Mouse (Mus musculus) intestine, postnatal 0 days (tissue): ENCODE measurements around the gene Rec8. TPM values are rescaled to one million over a fixed set of nuclear protein-coding genes. Genes with fewer than 3 reads are reported as not detected.

Experiments used
- ATAC-seq: fragments of 200-750 bp; cut with Nextera tagmentation; 2 replicates; pipeline ENCODE4 v1.8.0; 2017; ENCODE audit warnings: mild to moderate bottlenecking, moderate TSS enrichment, moderate library complexity
- H3K27ac ChIP-seq: fragments of 300-500 bp; sonication (generic); 2 replicates; pipeline ENCODE4 v1.5.1; 2014; ENCODE audit warnings: mild to moderate bottlenecking, low read depth, low read length, moderate library complexity
- H3K27me3 ChIP-seq: fragments of 300-500 bp; sonication (generic); replicated peaks from 2 replicates; pipeline ENCODE4 v1.6.1; 2014; ENCODE audit warnings: low read length, mixed read lengths; ENCODE audit not compliant: control insufficient read depth, insufficient read depth
- H3K36me3 ChIP-seq: fragments of 300-500 bp; sonication (generic); 2 replicates; pipeline ENCODE4 v1.6.1; 2014; ENCODE audit warnings: mild to moderate bottlenecking, moderate library complexity; ENCODE audit not compliant: control insufficient read depth, insufficient read depth
- H3K4me1 ChIP-seq: fragments of 300-500 bp; sonication (generic); replicated peaks from 2 replicates; pipeline ENCODE4 v1.6.1; 2014; ENCODE audit warnings: antibody characterized with exemption, low read length, mixed read lengths; ENCODE audit not compliant: control insufficient read depth, insufficient read depth
- H3K4me2 ChIP-seq: fragments of 300-500 bp; sonication (generic); replicated peaks from 2 replicates; pipeline ENCODE4 v1.6.1; 2014; ENCODE audit warnings: low read depth, mild to moderate bottlenecking, moderate library complexity
- H3K4me3 ChIP-seq: fragments of 300-500 bp; sonication (generic); 2 replicates; pipeline ENCODE4 v1.5.1; 2014; ENCODE audit warnings: low read depth, low read length
- H3K9ac ChIP-seq: fragments of 300-500 bp; sonication (generic); 2 replicates; pipeline ENCODE4 v1.6.1; 2014; ENCODE audit warnings: mild to moderate bottlenecking, low read depth, low read length
- H3K9me3 ChIP-seq: fragments of 300-500 bp; sonication (generic); 2 replicates; pipeline ENCODE4 v1.6.1; 2016; ENCODE audit warnings: mixed run types; ENCODE audit not compliant: control insufficient read depth
- CTCF ChIP-seq: sonication (generic); IDR thresholded peaks from 2 replicates; pipeline ENCODE4 v1.5.1; 2016; ENCODE audit warnings: low read depth, mild to moderate bottlenecking, control low read depth, antibody characterized with exemption, moderate library complexity
- WGBS: fragments of 180-500 bp; shearing (Covaris S2); extraction: QIAGEN DNeasy Blood & Tissue Kit; methylation state at CpG from one replicate; pipeline ENCODE4 v1.1.7; 2014; 5-methylcytosine and 5-hydroxymethylcytosine counted together
- polyA plus RNA-seq: library from polyadenylated mRNA; unstranded; fragments of >200 nt; fragmentation: Nextera tagmentation; extraction: Ambion mirVana; gene quantifications from 2 replicates; pipeline ENCODE4 v1.2.1, GENCODE M21; 2015

Gene Rec8
- polyA plus RNA-seq, 1 experiment from 2014 or later, result 30.1 TPM

DNA sequence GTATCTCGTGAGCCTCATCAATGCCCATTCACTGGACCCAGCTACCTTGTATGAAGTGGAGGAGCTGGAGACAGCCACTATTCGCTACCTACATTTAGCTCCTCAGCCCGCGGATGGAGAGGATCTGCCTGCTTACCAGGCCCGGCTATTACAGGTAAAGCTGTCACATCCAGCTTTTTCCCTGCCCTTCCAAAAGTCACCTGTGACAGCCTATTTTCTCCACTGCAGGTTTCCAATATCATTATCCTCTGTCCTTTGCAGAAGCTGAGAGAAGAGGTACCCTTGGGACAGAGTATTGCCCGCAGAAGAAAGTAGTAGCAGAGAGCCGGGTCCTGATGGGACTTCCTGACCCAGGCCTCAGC is 14.6 kb upstream of the Rec8 start, which contains the start of gene Irf9:
Gene Irf9, plus strand, starts transcription at position 301 of the 362 bp plus-strand sequence.
- peak within 1 kb of the TSS; percentile 94 for H3K27ac ChIP-seq
- H3K4me2 ChIP-seq, result peak within 1 kb of the TSS; percentile 68
- no peaks in the 10 kb centered on the region for H3K9me3 ChIP-seq
- peak within 1 kb of the TSS; percentile 55 for H3K4me3 ChIP-seq
- WGBS, result 78% methylated on average over 7 of the region's 7 CpGs
- H3K4me1 ChIP-seq, result 0 out of 2 replicates have a peak, but pooled peaks cover 11% of the 10 kb centered on the region
- H3K9ac ChIP-seq, result peak within 1 kb of the TSS; percentile 66
- TF ChIP-seq CTCF, result no peak
- no peak for ATAC-seq
- no peaks in the 10 kb centered on the region for H3K27me3 ChIP-seq
- H3K36me3 ChIP-seq, result peaks cover 79% of the 10 kb centered on the region

DNA sequence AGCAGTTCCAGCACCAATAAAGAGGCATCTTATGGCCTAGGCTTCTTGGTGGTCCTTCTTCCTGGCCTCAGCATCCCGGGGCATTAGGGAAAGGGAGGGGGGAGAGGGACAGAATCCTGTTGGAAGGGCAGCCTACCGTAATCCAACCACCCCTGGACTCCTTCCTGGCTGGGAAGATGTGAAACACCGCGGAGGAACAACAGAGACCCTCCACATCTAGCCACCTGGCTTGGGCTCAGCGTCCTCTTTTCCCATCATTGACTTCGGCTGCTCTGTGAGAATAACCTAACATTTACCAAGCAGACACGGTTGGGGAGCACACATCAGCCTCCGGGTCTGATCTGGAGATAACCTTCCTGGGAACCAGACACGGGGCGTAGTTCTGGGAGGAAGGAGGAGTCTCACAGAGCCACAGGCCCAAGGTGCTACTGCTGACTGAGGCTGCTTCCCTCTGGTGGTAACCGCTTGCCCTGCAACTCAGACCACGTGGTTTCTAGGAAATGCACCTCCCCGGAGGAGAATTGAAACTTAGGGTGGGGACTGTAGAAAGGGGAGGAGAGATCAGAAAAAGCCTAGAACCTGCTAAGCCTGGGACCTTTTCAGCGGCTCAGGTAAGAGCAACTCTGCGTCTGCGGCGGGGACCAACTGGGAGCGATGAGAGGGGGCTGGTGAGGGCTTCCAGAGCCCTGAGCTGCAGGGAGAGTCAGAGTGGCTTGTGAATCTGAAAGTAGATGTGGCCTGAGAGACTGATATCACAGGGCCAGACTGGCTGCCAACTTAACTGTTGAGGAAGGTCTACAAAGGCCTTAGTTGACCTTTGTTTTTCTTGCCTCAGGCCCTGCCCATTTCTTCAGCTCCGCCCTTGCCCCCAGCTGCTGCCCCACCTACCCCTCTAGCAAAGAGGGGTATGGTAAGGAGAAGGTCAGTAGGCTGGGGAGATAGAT is 13.9 kb upstream of the Rec8 start:
- 12% methylated on average over 19 of the region's 19 CpGs for WGBS
- H3K4me1 ChIP-seq, result 0 out of 2 replicates have a peak, but pooled peaks cover 11% of the 10 kb centered on the region
- peak overlapping the region; percentile 66 for H3K9ac ChIP-seq
- peak; percentile 98 for TF ChIP-seq CTCF
- peaks cover 79% of the 10 kb centered on the region for H3K36me3 ChIP-seq
- H3K4me2 ChIP-seq, result peak overlapping the region; percentile 68
- no peaks in the 10 kb centered on the region for H3K27me3 ChIP-seq
- peak overlapping the region; percentile 55 for H3K4me3 ChIP-seq
- no peaks in the 10 kb centered on the region for H3K9me3 ChIP-seq
- peak overlapping the region; percentile 94 for H3K27ac ChIP-seq
- ATAC-seq, result peak; percentile 83

DNA sequence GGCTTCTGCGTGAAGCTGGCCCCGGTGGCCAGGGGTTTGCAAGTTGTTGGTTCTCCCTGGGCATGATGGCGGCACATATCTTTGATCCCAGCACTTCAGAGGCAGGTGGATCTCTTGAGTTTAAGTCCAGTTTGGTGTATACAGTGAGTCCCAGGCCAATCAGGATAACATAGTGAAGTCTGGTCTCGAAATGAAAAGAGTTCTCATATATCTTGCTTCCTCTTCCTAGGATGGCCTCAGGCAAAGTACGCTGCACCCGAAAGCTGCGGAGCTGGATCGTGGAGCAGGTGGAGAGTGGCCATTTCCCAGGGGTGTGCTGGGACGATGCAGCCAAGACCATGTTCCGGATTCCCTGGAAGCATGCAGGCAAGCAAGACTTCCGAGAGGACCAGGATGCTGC is 13.0 kb upstream of the Rec8 start:
- 88% methylated on average over 11 of the region's 11 CpGs for WGBS
- no peak for TF ChIP-seq CTCF
- no peak for ATAC-seq
- H3K9ac ChIP-seq, result peak overlapping the region; percentile 66
- H3K27ac ChIP-seq, result peak overlapping the region; percentile 94; the same call in 1 of the 2 replicates
- H3K4me1 ChIP-seq, result 0 out of 2 replicates have a peak, but pooled peaks cover 11% of the 10 kb centered on the region
- no peaks in the 10 kb centered on the region for H3K27me3 ChIP-seq
- peaks cover 78% of the 10 kb centered on the region for H3K36me3 ChIP-seq
- H3K4me3 ChIP-seq, result peak overlapping the region; percentile 55
- peak overlapping the region; percentile 68 for H3K4me2 ChIP-seq
- H3K9me3 ChIP-seq, result no peaks in the 10 kb centered on the region

DNA sequence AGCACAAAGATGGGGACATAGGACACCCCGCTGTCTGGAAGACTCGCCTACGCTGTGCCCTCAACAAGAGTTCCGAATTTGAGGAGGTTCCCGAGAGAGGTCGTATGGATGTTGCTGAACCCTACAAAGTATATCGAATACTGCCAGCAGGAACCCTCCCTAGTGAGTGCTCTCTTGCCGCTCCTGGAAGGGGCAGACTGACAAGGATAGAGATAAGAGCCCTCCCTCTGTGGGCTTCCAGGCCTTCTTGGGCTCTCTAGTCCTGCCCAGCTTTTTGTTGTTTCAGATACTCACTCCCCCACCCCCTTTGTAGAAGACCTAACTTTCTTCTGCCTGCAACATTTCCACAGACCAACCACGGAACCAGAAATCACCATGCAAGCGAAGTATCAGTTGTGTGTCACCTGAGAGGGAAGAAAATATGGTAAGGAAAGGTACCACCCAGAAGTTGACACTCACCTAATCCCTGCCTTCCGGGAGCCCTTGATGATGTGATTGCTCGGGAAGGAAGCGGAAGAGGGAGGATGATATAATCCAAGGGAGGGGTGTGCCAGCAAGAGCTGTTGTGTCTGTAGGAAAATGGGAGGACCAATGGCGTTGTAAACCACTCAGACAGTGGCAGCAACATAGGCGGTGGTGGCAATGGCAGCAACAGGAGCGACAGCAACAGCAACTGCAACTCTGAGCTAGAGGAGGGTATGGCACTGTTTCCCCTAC is 11.9 kb upstream of the Rec8 start:
- Histone ChIP-seq H3K4me3 (no peak overlapping the region), H3K4me1 (0 out of 2 replicates have a peak, but pooled peaks cover 11% of the 10 kb centered on the region), H3K9me3 (no peaks in the 10 kb centered on the region), H3K4me2 (peak overlapping the region; percentile 35), H3K9ac (no peak overlapping the region), H3K27me3 (no peaks in the 10 kb centered on the region), H3K27ac (peak overlapping the region; percentile 85), H3K36me3 (peaks cover 72% of the 10 kb centered on the region)
- no peak for TF ChIP-seq CTCF
- ATAC-seq, result peak; percentile 31
- 87% methylated on average over 16 of the region's 16 CpGs for WGBS

DNA sequence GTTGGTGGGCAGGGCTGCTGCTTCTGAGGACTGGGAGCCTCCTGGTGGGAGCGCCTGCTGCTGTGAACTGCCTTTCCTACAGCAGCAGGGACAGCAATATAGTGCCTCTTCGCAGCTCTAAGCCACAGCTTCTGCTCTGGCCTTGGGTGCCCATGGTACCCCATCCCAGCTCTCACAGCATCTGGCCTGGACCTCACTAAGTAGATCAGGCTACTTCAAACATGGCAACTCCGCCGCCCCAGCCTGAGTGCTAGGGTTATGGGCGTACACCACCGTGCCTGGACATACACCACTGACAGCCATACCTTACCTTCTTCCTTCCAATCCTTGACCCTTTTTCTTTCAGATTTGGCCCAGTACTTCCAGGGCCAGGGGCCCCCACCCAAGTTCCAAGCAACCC is 9.5 kb upstream of the Rec8 start:
- WGBS, result 92% methylated on average over 6 of the region's 6 CpGs
- Histone ChIP-seq H3K4me3 (no peak overlapping the region), H3K4me2 (no peak overlapping the region), H3K4me1 (0 out of 2 replicates have a peak, but pooled peaks cover 11% of the 10 kb centered on the region), H3K36me3 (peaks cover 47% of the 10 kb centered on the region), H3K9ac (no peak overlapping the region), H3K9me3 (no peaks in the 10 kb centered on the region), H3K27me3 (no peaks in the 10 kb centered on the region), H3K27ac (peak overlapping the region; percentile 64; the same call in 1 of the 2 replicates)
- no peak for ATAC-seq
- no peak for TF ChIP-seq CTCF

DNA sequence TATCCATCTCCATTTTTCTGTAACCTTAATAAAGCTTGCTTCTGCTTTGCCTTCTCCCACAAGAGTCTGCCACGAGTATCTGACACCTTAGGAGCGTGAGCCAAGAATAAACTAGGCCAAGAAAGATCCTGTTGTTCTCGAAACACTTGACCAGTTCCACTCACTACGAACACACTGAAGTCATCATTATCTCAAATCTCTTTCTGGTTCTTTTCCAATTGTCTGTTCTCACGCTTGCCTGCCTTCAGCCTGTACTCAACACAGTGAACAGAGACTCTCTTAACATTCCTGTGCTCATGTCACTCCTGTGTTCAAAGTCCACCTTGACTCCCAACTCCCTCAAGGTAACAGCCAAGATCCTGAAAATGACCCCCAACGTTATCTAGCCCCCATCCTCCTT is 4.5 kb upstream of the Rec8 start:
- H3K36me3 ChIP-seq, result peaks cover 18% of the 10 kb centered on the region
- no peak overlapping the region for H3K9ac ChIP-seq
- no peak for ATAC-seq
- H3K4me2 ChIP-seq, result no peak overlapping the region
- no peak overlapping the region for H3K4me3 ChIP-seq
- no peaks in the 10 kb centered on the region for H3K9me3 ChIP-seq
- TF ChIP-seq CTCF, result no peak
- H3K4me1 ChIP-seq, result 0 out of 2 replicates have a peak, but pooled peaks cover 4% of the 10 kb centered on the region
- H3K27me3 ChIP-seq, result no peaks in the 10 kb centered on the region
- peak overlapping the region; percentile 35; the same call in 1 of the 2 replicates for H3K27ac ChIP-seq
- WGBS, result 52% methylated on average over 6 of the region's 6 CpGs
